Mouse (Mus musculus): ENCODE measurements around the gene Hk1.

Hk1 gene

GRCm38 (mm10) chr10:62275235-62275634 lies 104.5 kb downstream of the Hk1 start:
- peak; percentile 90 for DNase-seq (ENCODE audit: low read depth)

DNA sequence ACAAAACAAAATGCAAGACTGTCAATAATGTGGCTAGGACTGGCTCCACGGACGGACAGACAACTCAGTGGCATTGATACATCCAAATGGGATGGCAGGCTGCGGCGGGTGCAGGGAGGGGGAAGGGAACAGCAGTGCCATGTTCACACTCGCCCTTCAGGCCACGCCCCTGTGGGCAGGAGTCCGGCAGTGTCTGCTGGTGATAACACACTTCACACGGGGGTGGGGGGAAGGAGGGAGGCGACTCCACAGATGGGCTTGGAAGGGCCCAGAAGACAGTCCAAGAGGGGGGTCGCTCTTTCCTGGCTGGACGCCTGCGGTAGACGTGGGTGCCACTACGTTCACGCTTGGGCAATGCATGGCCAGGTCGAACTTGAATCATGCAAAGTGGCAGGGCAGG lies 110.4 kb downstream of the Hk1 start:
- DNase-seq (ENCODE audit: low read depth), result no peak

- no peak for DNase-seq (ENCODE audit: low read depth)
These were observed 115.4 kb downstream of the Hk1 start for GRCm38 (mm10) chr10:62264299-62264698.

DNA sequence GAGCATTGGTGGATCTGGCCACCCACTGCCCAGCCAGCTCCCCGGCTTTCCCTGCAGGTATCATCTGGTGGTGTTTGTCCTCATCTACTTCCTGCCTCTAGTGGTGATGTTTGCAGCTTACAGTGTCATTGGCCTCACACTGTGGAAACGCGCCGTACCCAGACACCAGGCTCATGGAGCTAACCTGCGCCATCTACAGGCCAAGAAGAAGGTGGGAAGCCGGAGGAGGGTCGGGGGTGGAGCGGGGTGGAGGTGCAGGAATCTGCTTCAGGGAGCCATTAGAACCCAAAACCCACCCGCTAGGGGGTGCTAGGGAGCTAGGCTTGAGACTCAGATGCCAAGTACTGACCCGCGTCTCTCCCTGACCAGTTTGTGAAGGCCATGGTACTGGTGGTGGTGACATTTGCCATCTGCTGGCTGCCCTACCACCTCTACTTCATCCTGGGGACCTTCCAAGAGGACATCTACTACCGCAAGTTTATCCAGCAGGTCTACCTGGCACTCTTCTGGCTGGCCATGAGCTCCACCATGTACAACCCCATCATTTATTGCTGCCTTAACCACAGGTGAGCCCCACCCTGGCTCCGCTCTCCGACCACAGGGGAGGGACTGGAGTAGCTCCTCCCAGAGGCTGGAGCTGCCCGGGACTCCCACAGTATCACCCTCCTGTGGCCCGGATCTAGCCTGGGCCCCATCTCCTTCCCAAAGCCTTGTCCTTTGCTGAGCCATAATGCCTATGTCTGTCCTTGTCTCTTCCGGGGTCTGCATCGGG lies 118.4 kb downstream of the Hk1 start:
- DNase-seq (ENCODE audit: low read depth), result peak; percentile 90

DNA sequence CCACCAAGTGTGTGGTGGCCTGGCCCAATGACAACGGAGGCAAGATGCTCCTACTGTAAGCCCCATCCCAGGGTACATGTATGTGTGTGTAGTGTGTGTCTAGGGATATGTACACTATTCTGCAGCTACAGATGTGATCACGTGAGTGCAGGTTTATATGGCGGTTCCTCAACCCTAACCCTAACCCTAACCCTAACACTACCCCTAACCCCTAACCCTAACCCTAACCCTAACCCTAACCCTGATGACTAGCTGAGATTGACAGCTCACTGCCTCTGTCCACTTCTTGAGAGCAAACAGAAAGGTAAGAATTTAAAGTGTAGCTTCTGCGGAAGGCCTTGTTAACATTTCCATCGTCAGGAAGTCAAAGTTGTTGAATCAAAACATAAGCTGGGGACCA lies 121.4 kb downstream of the Hk1 start:
- no peak for DNase-seq (ENCODE audit: low read depth)

DNA sequence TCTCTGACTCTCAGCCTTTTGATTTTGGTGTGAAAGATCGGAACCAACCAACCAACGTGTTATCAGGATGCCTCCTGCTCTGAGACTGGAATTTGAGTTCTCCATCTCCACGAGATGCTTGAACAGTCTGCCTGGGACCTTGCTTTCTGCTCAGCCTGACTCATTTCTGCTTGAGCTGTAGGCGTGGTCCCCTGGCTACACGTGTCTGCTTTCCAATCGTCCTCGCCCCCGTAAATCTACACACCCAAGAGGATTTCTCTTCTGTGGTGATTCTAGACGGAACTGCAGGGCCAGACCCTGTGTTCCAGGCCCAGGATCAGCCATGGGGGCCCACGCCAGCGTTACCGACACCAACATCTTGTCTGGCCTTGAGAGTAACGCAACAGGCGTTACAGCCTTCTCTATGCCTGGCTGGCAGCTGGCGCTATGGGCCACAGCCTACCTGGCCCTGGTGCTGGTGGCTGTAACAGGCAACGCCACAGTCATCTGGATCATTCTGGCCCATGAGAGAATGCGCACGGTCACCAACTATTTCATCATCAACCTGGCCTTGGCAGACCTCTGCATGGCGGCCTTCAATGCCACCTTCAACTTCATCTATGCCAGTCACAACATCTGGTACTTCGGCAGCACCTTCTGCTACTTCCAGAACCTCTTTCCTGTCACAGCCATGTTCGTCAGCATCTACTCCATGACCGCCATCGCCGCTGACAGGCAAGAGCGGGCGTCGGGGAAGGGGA lies 127.0 kb downstream of the Hk1 start:
- no peak for DNase-seq (ENCODE audit: low read depth)

DNA sequence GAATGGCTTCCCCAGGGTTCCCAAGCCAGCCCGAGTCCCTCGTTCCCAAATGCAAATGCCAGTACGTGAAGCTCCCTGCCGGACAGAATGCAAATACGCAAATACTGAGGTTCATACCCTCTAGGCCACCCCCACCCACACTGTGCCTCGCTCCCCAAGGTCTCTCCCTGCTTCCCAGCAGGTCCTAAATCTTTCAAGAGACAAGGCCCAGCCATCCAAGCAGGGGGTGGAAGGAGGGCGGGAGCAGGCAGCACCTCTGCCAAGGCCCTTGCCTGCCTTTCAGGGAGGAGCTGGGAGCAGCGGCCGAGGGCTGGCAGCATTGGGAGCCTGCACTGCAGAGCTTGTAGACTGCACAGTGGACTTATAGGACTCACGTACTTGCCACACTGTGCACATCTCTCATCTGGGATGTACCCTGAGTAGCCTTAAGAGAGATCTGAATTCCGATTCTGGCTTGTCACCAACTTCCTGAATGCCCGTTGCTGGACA lies 127.7 kb downstream of the Hk1 start, which contains the start of gene Tacr2:
Tacr2 (plus strand) TSS at position 439 of the 489 bp plus-strand sequence.
- no peak for DNase-seq (ENCODE audit: low read depth)

DNA sequence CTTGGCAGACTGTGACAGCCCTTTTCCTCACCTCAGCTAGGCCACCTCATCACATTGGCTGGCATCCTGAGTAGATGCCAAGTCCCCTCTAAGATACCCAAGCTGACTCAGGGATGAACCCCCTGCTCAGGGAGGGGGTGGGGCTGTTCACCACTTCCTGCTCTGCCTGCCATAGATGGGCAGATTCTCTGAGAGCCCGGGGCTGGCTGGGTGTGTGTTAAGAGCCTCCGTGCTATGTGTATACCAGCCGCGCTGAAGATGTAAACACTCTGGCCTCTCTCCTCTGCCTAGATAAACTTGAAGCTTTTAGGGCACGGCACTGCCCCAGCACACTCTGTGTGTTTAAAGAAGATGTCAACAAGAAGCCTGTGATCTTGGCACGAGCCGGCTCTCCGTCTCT lies 131.9 kb downstream of the Hk1 start:
- DNase-seq (ENCODE audit: low read depth), result peak; percentile 45

GRCm38 (mm10) chr10:62247156-62247555 lies 132.6 kb downstream of the Hk1 start:
- DNase-seq (ENCODE audit: low read depth), result no peak

- DNase-seq (ENCODE audit: low read depth), result no peak
These were observed 135.6 kb downstream of the Hk1 start for GRCm38 (mm10) chr10:62244067-62244466.

DNA sequence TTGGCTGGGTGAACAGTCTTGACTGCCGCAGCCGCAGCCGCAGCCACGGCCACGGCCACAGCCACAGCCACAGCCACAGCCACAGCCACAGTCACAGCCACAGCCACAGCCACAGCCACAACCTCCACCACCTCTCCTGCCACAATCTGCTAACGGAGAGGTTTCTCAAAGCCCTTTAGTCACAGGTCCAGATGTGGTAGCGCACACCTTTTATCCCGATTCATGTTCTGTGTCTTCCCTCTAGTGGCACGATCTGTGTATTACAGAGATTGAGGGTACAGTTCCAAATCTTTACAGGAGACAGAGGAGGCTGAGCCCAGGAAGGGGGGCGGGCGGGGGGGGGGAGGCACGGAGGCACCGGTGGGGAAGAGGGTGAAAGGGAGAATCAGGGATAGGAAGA lies 136.8 kb downstream of the Hk1 start:
- peak; percentile 47 for DNase-seq (ENCODE audit: low read depth)

- DNase-seq (ENCODE audit: low read depth), result no peak
These were observed 137.3 kb downstream of the Hk1 start for GRCm38 (mm10) chr10:62242358-62242757.

DNA sequence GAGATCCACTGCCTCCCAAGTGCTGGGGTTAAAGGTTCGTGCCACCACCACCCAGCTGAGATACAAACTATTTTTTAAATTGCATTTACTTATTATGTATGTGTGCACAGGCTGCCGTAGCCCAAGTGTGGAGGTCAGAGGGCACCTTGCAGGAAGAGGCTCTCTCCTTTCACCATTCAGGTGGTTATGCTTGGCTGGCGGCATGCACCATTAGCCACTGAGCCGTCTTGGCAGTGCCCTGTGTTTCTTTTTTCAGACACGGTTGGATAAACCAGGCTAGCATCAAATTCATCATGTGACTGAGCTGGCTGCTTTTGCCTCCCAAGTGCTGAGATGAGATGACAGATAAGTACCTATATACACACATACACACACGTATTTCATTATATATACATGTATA lies 140.4 kb downstream of the Hk1 start:
- no peak for DNase-seq (ENCODE audit: low read depth)

DNA sequence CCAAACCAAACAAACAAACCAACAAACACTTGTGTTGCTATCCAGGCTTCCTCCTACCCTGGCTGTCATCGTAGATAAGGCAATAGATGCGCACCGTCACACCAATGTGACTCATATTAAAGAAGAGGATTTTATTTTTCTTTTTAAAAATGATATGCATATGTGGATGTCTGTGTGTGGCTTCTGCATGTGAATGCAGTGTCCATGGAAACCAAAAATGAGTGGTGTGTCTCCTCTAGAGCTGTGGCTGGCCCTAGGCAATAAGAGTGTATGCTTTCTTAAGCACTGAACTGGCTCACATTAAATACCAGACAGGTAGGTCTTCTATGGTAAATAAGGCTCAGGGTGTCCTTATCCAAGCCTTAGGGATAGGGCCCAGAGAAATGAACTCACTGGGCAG lies 141.0 kb downstream of the Hk1 start:
- no peak for DNase-seq (ENCODE audit: low read depth)

GRCm38 (mm10) chr10:62237205-62237604 lies 142.5 kb downstream of the Hk1 start:
- no peak for DNase-seq (ENCODE audit: low read depth)

- DNase-seq (ENCODE audit: low read depth), result no peak
These were observed 143.5 kb downstream of the Hk1 start for GRCm38 (mm10) chr10:62236165-62236564.

- DNase-seq (ENCODE audit: low read depth), result no peak
These were observed 147.9 kb downstream of the Hk1 start for GRCm38 (mm10) chr10:62231811-62232210.

DNA sequence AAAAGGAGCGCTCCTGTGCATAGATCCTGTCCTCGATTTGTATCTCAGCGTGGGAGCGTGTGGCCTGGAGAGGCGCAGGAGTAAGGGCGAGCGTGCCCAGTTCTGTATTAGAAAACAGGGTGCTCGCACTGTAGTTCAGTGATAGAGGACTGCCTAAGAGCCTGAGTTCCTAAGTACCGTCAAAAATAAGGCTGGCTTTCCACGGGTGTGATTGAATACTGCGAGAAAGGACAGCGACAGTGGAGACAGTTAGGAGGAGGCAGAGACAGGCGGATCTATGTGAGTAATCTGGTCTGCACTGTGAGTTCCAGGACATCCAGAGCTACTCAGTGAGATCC lies 148.3 kb downstream of the Hk1 start:
- no peak for DNase-seq (ENCODE audit: low read depth)

- peak; percentile 80 for DNase-seq (ENCODE audit: low read depth)
These were observed 148.9 kb downstream of the Hk1 start, which contains the start of gene Tspan15 for GRCm38 (mm10) chr10:62230708-62231394. Tspan15 (minus strand) TSS chr10:62231251.

DNA sequence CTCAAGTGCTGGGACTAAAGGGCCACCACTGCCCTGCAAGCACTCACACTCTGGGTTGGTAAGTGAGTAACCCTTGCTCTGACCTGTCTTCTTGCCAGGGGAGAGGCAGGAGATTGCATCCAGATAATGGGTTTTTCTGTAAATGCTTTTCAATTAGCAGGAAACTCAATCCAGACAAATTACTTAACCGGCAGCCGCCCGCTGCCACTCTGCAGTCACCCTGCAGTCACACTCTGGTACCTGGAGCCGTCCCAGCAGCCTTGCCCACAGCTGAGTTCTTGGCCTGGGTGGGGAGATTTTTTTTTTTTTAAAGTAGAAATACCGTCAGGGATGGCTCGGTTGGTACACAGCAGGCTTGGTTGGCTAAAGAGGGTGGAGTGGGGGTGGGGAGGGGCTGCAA lies 151.6 kb downstream of the Hk1 start:
- no peak for DNase-seq (ENCODE audit: low read depth)

DNA sequence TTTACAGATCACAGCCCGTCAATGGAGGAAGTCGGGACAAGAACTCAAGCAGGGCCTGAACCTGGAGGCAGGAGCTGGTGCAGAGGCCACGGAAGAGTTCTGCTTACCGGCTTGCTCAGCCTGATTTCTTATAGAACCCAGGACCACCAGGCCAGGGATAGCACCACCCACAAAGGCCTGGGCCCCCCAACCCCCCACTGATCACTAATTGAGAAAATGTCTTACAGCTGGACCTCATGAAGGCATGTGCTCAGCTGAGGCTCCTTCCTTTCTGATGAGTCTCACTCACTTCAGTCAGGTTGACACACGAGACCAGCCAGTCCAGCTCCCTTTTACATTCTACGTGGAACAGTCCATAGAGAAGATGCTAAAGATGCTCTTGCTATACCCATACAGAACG lies 153.9 kb downstream of the Hk1 start:
- DNase-seq (ENCODE audit: low read depth), result no peak

DNA sequence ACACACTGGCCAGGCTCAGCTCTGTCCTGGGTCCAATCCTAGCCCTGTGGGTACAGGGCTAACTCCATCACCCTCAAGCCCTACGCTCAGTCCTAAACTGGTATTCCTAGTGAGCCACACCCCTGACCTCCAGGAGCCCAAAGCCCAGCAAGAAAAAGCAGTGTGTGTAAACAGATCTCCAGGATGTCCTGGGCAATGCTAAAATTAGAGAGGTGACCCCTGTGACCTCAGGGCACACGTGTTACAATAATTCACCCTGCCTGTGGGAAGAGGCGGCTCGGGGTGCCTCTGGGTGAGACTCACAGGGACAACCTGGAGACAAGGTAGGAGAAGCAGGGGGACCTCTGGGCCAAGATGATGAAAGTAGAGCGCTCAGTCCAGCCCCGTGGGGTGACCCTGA lies 155.5 kb downstream of the Hk1 start:
- no peak for DNase-seq (ENCODE audit: low read depth)

DNA sequence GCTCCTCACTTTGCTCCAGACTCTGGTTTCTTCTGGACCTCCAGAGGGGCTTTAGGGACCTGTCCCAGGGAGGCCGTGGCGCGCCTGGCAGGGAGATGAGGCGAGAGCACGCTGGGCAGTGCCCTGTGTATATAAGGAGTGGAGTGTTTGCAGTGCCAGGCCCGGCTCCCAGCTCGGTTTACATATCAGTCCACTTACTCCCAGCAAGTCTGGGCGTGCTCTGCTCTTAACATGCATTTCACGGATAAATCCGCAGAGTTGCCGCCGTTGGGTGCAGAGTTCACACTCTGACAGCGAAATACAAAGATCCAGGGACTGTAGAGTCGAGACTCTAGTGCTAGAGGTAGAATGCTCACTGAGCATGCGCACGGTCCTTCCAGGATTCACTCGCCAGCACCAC lies 156.9 kb downstream of the Hk1 start:
- DNase-seq (ENCODE audit: low read depth), result no peak
